Mouse (Mus musculus): ENCODE measurements around the gene Numb.
"Not testable (repeated sequence)": the region's sequence is repeated elsewhere in the genome, so short reads cannot be mapped to it uniquely, and the experiment has no call there.

Gene Numb

GRCm38 (mm10) chr12:83921535-83922381, at the start of gene Numb:
Numb (minus strand) TSS chr12:83921934.
- DNase-seq (ENCODE audit: low spot score), result peak; percentile 99

GRCm38 (mm10) chr12:83965235-83965634, 43.5 kb upstream of the Numb start:
- DNase-seq (ENCODE audit: low spot score), result no peak

GRCm38 (mm10) chr12:83958278-83958677, 36.5 kb upstream of the Numb start:
- DNase-seq (ENCODE audit: low spot score), result no peak

DNA sequence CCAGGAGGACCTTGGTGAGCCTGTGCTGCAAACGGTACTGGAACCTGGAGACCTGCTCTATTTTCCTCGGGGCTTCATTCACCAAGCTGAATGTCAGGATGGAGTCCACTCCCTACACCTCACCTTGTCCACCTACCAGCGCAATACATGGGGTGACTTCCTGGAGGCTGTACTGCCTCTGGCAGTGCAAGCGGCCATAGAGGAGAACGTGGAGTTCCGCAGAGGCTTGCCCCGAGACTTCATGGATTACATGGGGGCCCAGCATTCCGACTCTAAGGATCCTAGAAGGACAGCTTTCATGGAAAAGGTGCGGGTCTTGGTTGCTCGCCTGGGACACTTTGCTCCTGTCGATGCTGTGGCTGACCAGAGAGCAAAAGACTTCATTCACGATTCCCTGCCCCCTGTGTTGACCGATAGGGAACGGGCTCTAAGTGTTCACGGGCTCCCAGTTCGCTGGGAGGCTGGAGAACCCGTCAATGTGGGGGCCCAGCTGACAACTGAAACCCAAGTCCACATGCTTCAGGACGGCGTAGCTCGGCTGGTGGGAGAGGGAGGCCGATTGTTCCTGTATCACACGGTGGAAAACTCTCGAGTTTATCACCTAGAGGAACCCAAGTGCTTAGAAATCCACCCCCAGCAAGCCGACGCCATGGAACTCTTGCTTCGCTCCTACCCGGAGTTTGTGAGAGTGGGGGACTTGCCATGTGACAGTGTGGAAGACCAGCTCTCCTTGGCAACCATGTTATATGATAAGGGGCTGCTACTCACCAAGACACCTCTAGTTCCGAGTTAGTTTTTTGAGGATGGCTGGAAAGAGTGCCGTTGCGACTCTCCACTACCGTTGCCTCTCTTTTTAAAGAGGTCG, 30.2 kb upstream of the Numb start:
- no peak for DNase-seq (ENCODE audit: low spot score)

- no peak for DNase-seq (ENCODE audit: low spot score)
These were observed 29.3 kb upstream of the Numb start for GRCm38 (mm10) chr12:83950840-83951701.

GRCm38 (mm10) chr12:83950493-83950839, 28.7 kb upstream of the Numb start, which contains the start of gene Riox1:
Riox1 (plus strand) TSS chr12:83950608.
- DNase-seq (ENCODE audit: low spot score), result peak; percentile 71

GRCm38 (mm10) chr12:83949776-83950492, 28.2 kb upstream of the Numb start:
- no peak for DNase-seq (ENCODE audit: low spot score)

GRCm38 (mm10) chr12:83949043-83949442, 27.3 kb upstream of the Numb start:
- peak; percentile 68 for DNase-seq (ENCODE audit: low spot score)

GRCm38 (mm10) chr12:83947260-83947811, 25.6 kb upstream of the Numb start:
- no peak for DNase-seq (ENCODE audit: low spot score)

GRCm38 (mm10) chr12:83941938-83942337, 20.2 kb upstream of the Numb start:
- no peak for DNase-seq (ENCODE audit: low spot score)

DNA sequence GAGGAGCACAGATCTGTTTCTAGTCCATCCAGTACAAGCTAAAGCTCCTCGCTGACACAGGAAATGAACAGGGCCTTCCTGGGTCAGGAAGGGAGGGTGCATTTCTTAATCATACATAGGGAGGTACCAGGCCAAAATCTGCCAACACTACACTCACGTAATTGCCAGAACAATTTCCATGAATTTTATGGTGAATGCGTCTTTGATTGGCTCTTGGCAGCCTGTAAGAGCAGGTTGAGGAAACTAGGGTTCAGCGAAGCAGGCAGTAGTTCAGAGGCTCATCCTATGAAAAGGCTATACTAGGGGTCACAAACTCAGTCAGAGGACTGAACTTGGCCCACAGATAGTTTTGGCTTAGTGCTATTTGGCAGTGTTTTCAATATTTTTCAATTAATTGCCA, 18.3 kb upstream of the Numb start:
- DNase-seq (ENCODE audit: low spot score), result no peak

DNA sequence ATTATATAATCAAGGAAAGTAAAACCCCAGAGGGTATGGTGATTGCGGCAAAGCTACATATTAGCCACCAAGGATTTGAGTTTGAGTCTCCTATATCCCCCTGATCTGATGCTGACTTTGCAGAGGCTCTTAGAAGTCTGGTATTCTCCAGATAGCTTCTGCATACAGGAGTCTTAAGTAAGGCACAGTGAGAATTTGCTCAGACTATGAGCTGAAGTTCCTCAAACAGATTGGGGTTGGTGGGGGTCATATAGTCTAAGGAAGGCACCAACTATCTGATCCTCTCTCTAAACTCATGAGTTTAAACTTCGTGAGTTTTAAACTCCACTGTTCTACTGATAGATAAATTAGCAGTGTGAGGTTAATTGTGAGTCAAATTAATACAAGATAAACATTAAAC, 17.6 kb upstream of the Numb start:
- no peak for DNase-seq (ENCODE audit: low spot score)

GRCm38 (mm10) chr12:83938592-83938991, 16.9 kb upstream of the Numb start:
- not testable (repeated sequence) for DNase-seq (ENCODE audit: low spot score)

- no peak for DNase-seq (ENCODE audit: low spot score)
These were observed 15.9 kb upstream of the Numb start for GRCm38 (mm10) chr12:83937600-83937999.

- DNase-seq (ENCODE audit: low spot score), result no peak
These were observed 7.6 kb upstream of the Numb start for GRCm38 (mm10) chr12:83929186-83929804.

GRCm38 (mm10) chr12:83927747-83928146, 6.0 kb upstream of the Numb start:
- DNase-seq (ENCODE audit: low spot score), result no peak

GRCm38 (mm10) chr12:83926061-83926460, 4.3 kb upstream of the Numb start:
- no peak for DNase-seq (ENCODE audit: low spot score)

DNA sequence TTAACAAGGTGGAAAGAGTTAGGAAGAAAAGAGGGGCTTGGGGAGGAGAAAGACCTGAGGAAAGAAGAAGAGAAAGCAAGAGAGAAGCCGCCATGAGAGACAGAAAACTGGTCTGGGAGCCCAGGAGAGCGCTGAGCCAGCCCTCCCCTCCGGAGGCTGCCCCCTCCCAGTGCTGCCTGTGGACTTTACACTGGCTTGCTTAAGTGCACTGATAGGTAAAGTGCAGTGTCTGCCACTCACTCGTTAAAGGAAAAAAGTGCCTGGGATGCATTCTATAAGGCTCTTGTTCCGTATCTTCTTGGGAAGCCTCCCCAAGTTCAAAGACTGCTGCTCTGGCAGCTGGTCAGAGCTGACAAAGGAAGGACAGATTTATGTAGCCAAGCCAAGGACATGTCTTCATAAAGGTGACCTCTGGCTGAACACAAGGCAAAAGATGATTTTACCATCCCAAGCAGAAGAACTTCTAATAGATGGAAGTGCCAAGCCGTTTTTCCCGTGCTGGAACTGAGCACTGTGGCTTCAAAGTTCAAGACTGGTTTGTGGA, 3.5 kb upstream of the Numb start:
- no peak for DNase-seq (ENCODE audit: low spot score)

DNA sequence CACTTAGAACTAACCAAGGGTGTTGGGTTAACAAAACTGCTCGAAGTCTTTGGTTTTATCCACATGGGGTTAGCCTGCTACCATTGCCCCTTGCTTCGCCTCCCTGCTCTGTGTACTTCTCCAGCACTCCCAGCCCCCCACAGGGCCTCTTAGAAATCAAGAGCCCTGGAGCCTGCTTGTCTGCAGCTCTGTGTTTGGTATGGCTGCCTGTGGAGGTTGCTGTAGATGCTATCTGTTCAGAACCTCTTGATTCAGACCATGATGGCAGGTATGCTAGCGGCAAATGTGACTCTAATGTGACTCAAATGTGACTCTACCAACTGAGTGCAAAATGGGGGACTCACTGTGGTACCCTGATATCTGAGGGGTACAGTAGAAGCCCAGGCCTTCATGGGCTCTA, 2.6 kb upstream of the Numb start:
- no peak for DNase-seq (ENCODE audit: low spot score)

GRCm38 (mm10) chr12:83923486-83923859, 1.7 kb upstream of the Numb start:
- DNase-seq (ENCODE audit: low spot score), result no peak
